Mouse (Mus musculus): ENCODE measurements around the gene Zfp799.

DNA sequence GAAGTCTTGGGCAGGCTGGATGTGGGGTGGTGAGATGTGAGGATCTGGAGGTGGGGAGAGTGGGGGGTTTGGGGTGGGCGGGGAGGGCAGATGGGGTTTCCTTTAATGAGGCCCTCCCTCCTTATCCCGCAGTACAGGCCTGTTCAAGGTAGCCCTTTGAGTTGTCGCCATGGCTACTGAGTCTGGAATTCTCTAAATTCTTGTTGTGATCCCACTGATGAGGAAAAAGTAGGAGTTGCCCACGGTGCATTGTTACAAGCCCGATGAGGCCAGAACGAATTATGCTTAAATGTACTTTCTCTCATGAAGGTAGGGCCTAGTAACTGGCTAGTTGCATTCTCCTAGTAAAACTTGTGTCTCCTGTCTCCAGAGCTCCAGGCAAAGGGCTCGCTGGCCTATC, 21.5 kb upstream of the Zfp799 start:
- TF ChIP-seq CTCF (IDR thresholded peaks at IDR 0.05; ENCODE audit: low read depth), result no peak
- no peak for TF ChIP-seq EP300 (IDR thresholded peaks at IDR 0.05; ENCODE audit: low read depth)

All from heart, postnatal 0 days (tissue).